Mouse (Mus musculus) small intestine, adult 2 months (tissue): ENCODE measurements around the gene Mapkapk3.

Source experiments
- CTCF ChIP-seq: fragments of 200-500 bp; IDR thresholded peaks from 2 replicates; pipeline ENCODE4 v1.5.1; 2012; ENCODE audit warnings: low read depth, mild to moderate bottlenecking, control low read depth, inconsistent platforms, low read length, moderate library complexity, mixed read lengths; ENCODE audit not compliant: insufficient replicate concordance, insufficient read length; ENCODE audit errors: extremely low read depth
- POLR2A ChIP-seq: fragments of 200-500 bp; IDR thresholded peaks from 2 replicates; pipeline ENCODE4 v1.6.1; 2012; ENCODE audit warnings: low read depth, mild to moderate bottlenecking, control low read depth, inconsistent platforms, low read length, moderate library complexity

GRCm38 (mm10) chr9:107302592-107302991 lies 12.9 kb upstream of the Mapkapk3 start:
- TF ChIP-seq POLR2A (no peak), CTCF (no peak)
